Mouse (Mus musculus) lung, postnatal 0 days (tissue): ENCODE measurements around the gene Pth2. TPM values are rescaled to one million over a fixed set of nuclear protein-coding genes. Genes with fewer than 3 reads are reported as not detected.
A peak's percentile ranks its signal among the peaks of the same experiment; 100 is the strongest.

ENCODE experiments used
- ATAC-seq: fragments of 200-750 bp; cut with Nextera tagmentation; 2 replicates; pipeline ENCODE4 v1.8.0; 2017; ENCODE audit warnings: moderate library complexity
- DNase-seq: peaks from one replicate; pipeline ENCODE4 v3.0.0-alpha.2; 2016; ENCODE audit warnings: low spot score
- H3K27ac ChIP-seq: fragments of 300-500 bp; sonication (generic); 2 replicates; pipeline ENCODE4 v1.5.1; 2014; ENCODE audit warnings: antibody characterized with exemption, mild to moderate bottlenecking, low read length, mixed read lengths
- H3K27me3 ChIP-seq: fragments of 300-500 bp; sonication (generic); replicated peaks from 2 replicates; pipeline ENCODE4 v1.6.1; 2014; ENCODE audit warnings: low read length, mixed read lengths; ENCODE audit not compliant: insufficient read depth
- H3K36me3 ChIP-seq: fragments of 300-500 bp; sonication (generic); 2 replicates; pipeline ENCODE4 v1.6.1; 2014; ENCODE audit warnings: low read length, mixed read lengths; ENCODE audit not compliant: insufficient read depth
- H3K4me1 ChIP-seq: fragments of 300-500 bp; sonication (generic); 2 replicates; pipeline ENCODE4 v1.6.1; 2014; ENCODE audit warnings: antibody characterized with exemption, low read depth, low read length, mixed read lengths; ENCODE audit not compliant: insufficient read depth
- H3K4me2 ChIP-seq: fragments of 300-500 bp; sonication (generic); replicated peaks from 2 replicates; pipeline ENCODE4 v1.6.1; 2014; ENCODE audit warnings: low read depth, mild to moderate bottlenecking, low read length, moderate library complexity, mixed read lengths
- H3K4me3 ChIP-seq: fragments of 300-500 bp; sonication (generic); 2 replicates; pipeline ENCODE4 v1.5.1; 2014; ENCODE audit warnings: low read depth, low read length
- H3K9ac ChIP-seq: fragments of 300-500 bp; sonication (generic); replicated peaks from 2 replicates; pipeline ENCODE4 v1.6.1; 2014; ENCODE audit warnings: low read depth, mild to moderate bottlenecking
- H3K9me3 ChIP-seq: fragments of 300-500 bp; sonication (generic); 2 replicates; pipeline ENCODE4 v1.6.1; 2016; ENCODE audit warnings: low read length, mixed read lengths
- CTCF ChIP-seq: IDR thresholded peaks from 2 replicates; pipeline ENCODE4 v1.5.1; 2016; ENCODE audit warnings: antibody characterized with exemption, mild to moderate bottlenecking
- EP300 ChIP-seq: IDR thresholded peaks from 2 replicates; pipeline ENCODE4 v1.6.1; 2016; ENCODE audit warnings: antibody characterized with exemption, mild to moderate bottlenecking, control low read depth
- WGBS: fragments of 180-500 bp; shearing (Covaris S2); extraction: QIAGEN DNeasy Blood & Tissue Kit; methylation state at CpG from one replicate; pipeline ENCODE4 v1.1.7; 2014; 5-methylcytosine and 5-hydroxymethylcytosine counted together
- polyA plus RNA-seq: library from polyadenylated mRNA; unstranded; fragments of >200 nt; fragmentation: Nextera tagmentation; extraction: Ambion mirVana; gene quantifications from 2 replicates; pipeline ENCODE4 v1.2.1, GENCODE M21; 2015

Pth2 gene
- polyA plus RNA-seq, 1 experiment from 2014 or later: not detected

DNA sequence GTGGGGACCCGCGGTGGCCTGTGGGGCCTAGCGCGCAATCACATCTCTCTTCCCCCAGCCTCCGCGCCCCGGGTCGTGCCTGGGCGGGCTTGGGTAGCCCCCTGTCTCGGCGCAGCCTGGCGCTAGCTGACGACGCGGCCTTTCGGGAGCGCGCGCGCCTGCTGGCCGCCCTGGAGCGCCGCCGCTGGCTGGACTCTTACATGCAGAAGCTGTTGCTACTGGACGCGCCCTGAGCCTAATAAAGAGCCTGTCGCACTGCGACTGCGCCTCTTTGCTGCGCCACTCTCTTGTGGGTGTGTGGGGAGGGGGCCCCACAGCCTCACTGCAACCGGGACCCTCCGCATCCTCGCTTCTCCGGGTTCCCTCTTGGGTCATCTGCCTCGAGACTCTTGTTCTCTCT, 745 bp downstream of the Pth2 start:
- 6% methylated on average over 30 of the region's 35 CpGs for WGBS
- ATAC-seq: 0 out of 2 replicates have a peak, but pooled peaks have one; percentile 13
- Histone ChIP-seq H3K9me3 (no peaks in the 10 kb centered on the region), H3K36me3 (no peaks in the 10 kb centered on the region), H3K27me3 (peaks cover 73% of the 10 kb centered on the region), H3K27ac (no peak overlapping the region), H3K9ac (no peak overlapping the region), H3K4me3 (no peak overlapping the region), H3K4me1 (peaks cover 4% of the 10 kb centered on the region; the same call in 1 of the 2 replicates), H3K4me2 (no peak overlapping the region)
- TF ChIP-seq EP300 (no peak), CTCF (peak; percentile 39)
- no peak for DNase-seq

DNA sequence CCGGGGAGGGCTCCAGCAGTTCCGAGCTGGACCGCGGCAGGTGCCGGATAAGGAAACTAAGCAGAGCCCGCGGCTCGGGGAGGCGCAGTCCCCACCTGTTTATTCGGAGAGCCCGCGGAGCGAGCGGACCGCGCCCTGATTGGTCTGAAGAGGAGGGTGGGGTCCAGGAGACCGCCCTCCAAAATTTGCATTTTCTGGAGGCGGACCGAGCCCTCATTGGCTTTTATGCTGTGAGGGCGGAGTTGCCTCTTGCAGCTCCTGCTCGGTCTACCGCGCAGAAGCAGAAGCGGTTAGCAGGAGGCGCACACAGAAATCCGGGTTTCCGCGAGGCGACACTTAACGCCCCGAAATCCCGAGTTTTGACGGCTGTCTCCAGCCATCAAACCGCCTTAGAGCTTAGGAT, 1.4 kb downstream of the Pth2 start:
- Histone ChIP-seq H3K4me2 (peak overlapping the region; percentile 54), H3K9ac (no peak overlapping the region), H3K4me1 (peaks cover 4% of the 10 kb centered on the region; the same call in 1 of the 2 replicates), H3K27me3 (peaks cover 67% of the 10 kb centered on the region), H3K4me3 (peak overlapping the region; percentile 25), H3K36me3 (no peaks in the 10 kb centered on the region), H3K27ac (no peak overlapping the region), H3K9me3 (no peaks in the 10 kb centered on the region)
- WGBS: under 1% methylated on average over 33 of the region's 34 CpGs
- TF ChIP-seq CTCF (no peak), EP300 (no peak)
- ATAC-seq (peak; percentile 97), DNase-seq (peak; percentile 96)

- peaks cover 63% of the 10 kb centered on the region for H3K27me3 ChIP-seq
- peaks cover 4% of the 10 kb centered on the region; the same call in 1 of the 2 replicates for H3K4me1 ChIP-seq
- H3K27ac ChIP-seq: no peak overlapping the region
- DNase-seq (no peak), ATAC-seq (peak; percentile 34; the same call in 1 of the 2 replicates)
- H3K9ac ChIP-seq: no peak overlapping the region
- 11% methylated on average over 11 of the region's 11 CpGs for WGBS
- peak overlapping the region; percentile 54 for H3K4me2 ChIP-seq
- no peaks in the 10 kb centered on the region for H3K9me3 ChIP-seq
- H3K36me3 ChIP-seq: no peaks in the 10 kb centered on the region
- H3K4me3 ChIP-seq: peak overlapping the region; percentile 25
- peak; percentile 16 for TF ChIP-seq CTCF
- no peak for TF ChIP-seq EP300
Observed at GRCm38 (mm10) chr7:45182606-45183005, 1.8 kb downstream of the Pth2 start.

- no peak for ATAC-seq
- TF ChIP-seq CTCF: no peak
- TF ChIP-seq EP300: no peak
- Histone ChIP-seq H3K4me2 (no peak overlapping the region), H3K27me3 (peaks cover 59% of the 10 kb centered on the region), H3K4me3 (no peak overlapping the region), H3K9ac (no peak overlapping the region), H3K36me3 (no peaks in the 10 kb centered on the region), H3K27ac (no peak overlapping the region), H3K4me1 (peaks cover 4% of the 10 kb centered on the region; the same call in 1 of the 2 replicates), H3K9me3 (no peaks in the 10 kb centered on the region)
- 54% methylated on average over 7 of the region's 7 CpGs for WGBS
- no peak for DNase-seq
Observed at GRCm38 (mm10) chr7:45183672-45184071, 2.9 kb downstream of the Pth2 start.

DNA sequence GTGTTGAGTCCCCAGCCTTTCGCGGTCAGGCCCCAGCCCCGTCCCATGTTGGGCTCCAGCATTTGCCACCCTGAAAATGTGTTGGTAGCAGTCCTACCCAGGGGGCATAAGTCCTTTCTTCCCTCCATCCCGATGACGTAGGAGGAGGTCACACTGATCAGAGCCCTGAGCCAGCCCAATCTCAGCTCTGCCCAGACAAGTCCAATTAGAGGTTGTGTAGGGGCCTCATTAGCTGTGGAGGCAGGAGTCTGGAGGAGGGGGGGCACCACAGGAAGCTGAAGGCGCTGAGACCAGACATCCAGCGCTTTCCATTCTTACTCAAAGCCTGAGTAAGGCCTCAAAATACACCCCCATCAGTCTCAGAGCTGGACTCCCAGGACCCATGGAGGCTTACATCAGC, 5.1 kb downstream of the Pth2 start:
- H3K9ac ChIP-seq: no peak overlapping the region
- no peaks in the 10 kb centered on the region for H3K9me3 ChIP-seq
- no peak overlapping the region for H3K27ac ChIP-seq
- ATAC-seq (no peak), DNase-seq (no peak)
- no peaks in the 10 kb centered on the region for H3K36me3 ChIP-seq
- WGBS: 72% methylated on average over 7 of the region's 7 CpGs
- peaks cover 39% of the 10 kb centered on the region for H3K27me3 ChIP-seq
- no peak overlapping the region for H3K4me3 ChIP-seq
- TF ChIP-seq EP300 (no peak), CTCF (no peak)
- H3K4me2 ChIP-seq: no peak overlapping the region
- peaks cover 4% of the 10 kb centered on the region; the same call in 1 of the 2 replicates for H3K4me1 ChIP-seq

DNA sequence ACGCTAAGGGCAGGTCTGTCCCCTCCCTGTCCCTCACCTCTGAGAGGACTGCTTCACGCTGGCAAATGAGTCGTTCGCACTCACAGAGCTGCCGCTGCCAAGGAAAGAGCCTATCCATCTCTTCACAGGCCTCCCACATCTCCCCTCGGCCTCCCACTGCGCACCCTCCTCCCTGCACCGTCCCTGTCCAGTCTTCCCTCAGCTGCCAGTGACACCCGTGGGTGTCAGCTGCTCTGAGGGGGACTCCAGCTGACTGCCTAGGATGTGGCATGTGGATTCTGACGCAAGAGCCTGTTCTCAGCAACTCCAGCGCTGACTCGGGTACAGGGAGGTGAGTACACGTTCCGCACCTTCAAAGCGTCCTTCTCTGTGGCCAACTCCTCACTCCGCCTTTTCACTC, 8.8 kb downstream of the Pth2 start:
- no peak for TF ChIP-seq EP300
- no peak for TF ChIP-seq CTCF
- Histone ChIP-seq H3K4me2 (no peak overlapping the region), H3K9ac (no peak overlapping the region), H3K9me3 (no peaks in the 10 kb centered on the region), H3K27ac (no peak overlapping the region), H3K36me3 (no peaks in the 10 kb centered on the region), H3K4me1 (no peaks in the 10 kb centered on the region), H3K4me3 (no peak overlapping the region), H3K27me3 (peaks cover 10% of the 10 kb centered on the region)
- DNase-seq (no peak), ATAC-seq (no peak)
- WGBS: 41% methylated on average over 16 of the region's 16 CpGs

DNA sequence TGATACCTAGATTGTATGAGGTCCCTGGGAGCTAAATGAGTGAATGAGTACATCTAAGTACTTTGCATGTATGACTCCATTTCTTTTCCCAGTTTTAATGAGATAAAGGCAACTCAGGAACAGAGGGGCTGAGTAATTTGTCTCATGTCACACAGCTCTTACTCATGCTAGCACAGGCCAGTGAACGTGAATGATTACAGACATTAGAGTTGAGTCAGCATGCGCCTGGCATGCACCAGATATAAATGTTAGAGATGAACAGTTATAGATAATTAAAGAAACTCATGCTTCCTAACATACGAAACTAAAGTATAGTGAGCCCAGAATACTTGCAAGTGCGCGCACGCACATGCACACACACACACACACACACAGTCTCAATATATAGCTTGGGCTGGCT, 9.4 kb downstream of the Pth2 start:
- Histone ChIP-seq H3K27me3 (peaks cover 10% of the 10 kb centered on the region), H3K4me2 (no peak overlapping the region), H3K9me3 (no peaks in the 10 kb centered on the region), H3K27ac (no peak overlapping the region), H3K9ac (no peak overlapping the region), H3K4me3 (no peak overlapping the region), H3K4me1 (no peaks in the 10 kb centered on the region), H3K36me3 (no peaks in the 10 kb centered on the region)
- 87% methylated on average over 6 of the region's 6 CpGs for WGBS
- no peak for TF ChIP-seq EP300
- TF ChIP-seq CTCF: no peak
- DNase-seq (no peak), ATAC-seq (no peak)
